Mouse (Mus musculus) limb, embryonic 14.5 days (tissue): ENCODE data around the gene Nav2. TPM values are rescaled to one million over a fixed set of nuclear protein-coding genes. Genes with fewer than 3 reads are reported as not detected.

Source experiments
- ATAC-seq: fragments of 200-750 bp; cut with Nextera tagmentation; 2 replicates; pipeline ENCODE4 v1.8.0; 2017; ENCODE audit warnings: low read depth, moderate number of reproducible peaks, moderate TSS enrichment; ENCODE audit not compliant: low FRiP score
- DNase-seq: peaks from one replicate; pipeline ENCODE4 v3.0.0-alpha.2; 2015; ENCODE audit warnings: low spot score
- H3K27ac ChIP-seq: fragments of 300-500 bp; sonication (generic); replicated peaks from 2 replicates; pipeline ENCODE4 v1.5.1; 2014; ENCODE audit warnings: low read depth, mild to moderate bottlenecking, low read length, moderate library complexity, mixed read lengths
- H3K27me3 ChIP-seq: fragments of 300-500 bp; sonication (generic); 2 replicates; pipeline ENCODE4 v1.6.1; 2014; ENCODE audit warnings: low read length, mixed read lengths; ENCODE audit not compliant: control insufficient read depth, insufficient read depth
- H3K36me3 ChIP-seq: fragments of 300-500 bp; sonication (generic); 2 replicates; pipeline ENCODE4 v1.6.1; 2014; ENCODE audit warnings: mild to moderate bottlenecking, low read length, moderate library complexity, mixed read lengths; ENCODE audit not compliant: control insufficient read depth, insufficient read depth
- H3K4me1 ChIP-seq: fragments of 300-500 bp; sonication (generic); 2 replicates; pipeline ENCODE4 v1.6.1; 2014; ENCODE audit warnings: antibody characterized with exemption, low read length, mixed read lengths; ENCODE audit not compliant: control insufficient read depth, insufficient read depth
- H3K4me2 ChIP-seq: fragments of 300-500 bp; sonication (generic); replicated peaks from 2 replicates; pipeline ENCODE4 v1.6.1; 2014; ENCODE audit warnings: low read depth, mild to moderate bottlenecking, low read length, moderate library complexity; ENCODE audit not compliant: severe bottlenecking
- H3K4me3 ChIP-seq: fragments of 300-500 bp; sonication (generic); replicated peaks from 2 replicates; pipeline ENCODE4 v1.5.1; 2014; ENCODE audit warnings: low read length
- H3K9ac ChIP-seq: fragments of 300-500 bp; sonication (generic); 2 replicates; pipeline ENCODE4 v1.6.1; 2014; ENCODE audit warnings: mild to moderate bottlenecking, low read depth, low read length, moderate library complexity; ENCODE audit not compliant: severe bottlenecking
- H3K9me3 ChIP-seq: fragments of 300-500 bp; sonication (generic); 2 replicates; pipeline ENCODE4 v1.6.1; 2016; ENCODE audit warnings: low read length; ENCODE audit not compliant: control insufficient read depth
- POLR2A ChIP-seq: fragments of 200-500 bp; IDR thresholded peaks from 2 replicates; pipeline ENCODE4 v1.8.0; 2012; ENCODE audit warnings: inconsistent platforms, mild to moderate bottlenecking, moderate library complexity, borderline replicate concordance; ENCODE audit not compliant: insufficient read depth, insufficient read length; ENCODE audit errors: extremely low read depth
- WGBS: fragments of 180-500 bp; shearing (Covaris S2); extraction: QIAGEN DNeasy Blood & Tissue Kit; methylation state at CpG from one replicate; pipeline ENCODE4 v1.1.7; 2014; 5-methylcytosine and 5-hydroxymethylcytosine counted together
- polyA plus RNA-seq, 2 experiments: library from polyadenylated mRNA; depleted of rRNA in 1 of 2; stranded (reverse) in 1 of 2; unstranded in 1 of 2; fragments of >200 nt; fragmentation: Nextera tagmentation in 1 of 2; extraction: Ambion mirVana in 1 of 2; gene quantifications; 2 replicates each; pipeline versions ENCODE4 v1.2.1 to v1.2.3; 2012 to 2014

Nav2 gene
- polyA plus RNA-seq, 2 experiments = 15.8 to 16.8 TPM

DNA sequence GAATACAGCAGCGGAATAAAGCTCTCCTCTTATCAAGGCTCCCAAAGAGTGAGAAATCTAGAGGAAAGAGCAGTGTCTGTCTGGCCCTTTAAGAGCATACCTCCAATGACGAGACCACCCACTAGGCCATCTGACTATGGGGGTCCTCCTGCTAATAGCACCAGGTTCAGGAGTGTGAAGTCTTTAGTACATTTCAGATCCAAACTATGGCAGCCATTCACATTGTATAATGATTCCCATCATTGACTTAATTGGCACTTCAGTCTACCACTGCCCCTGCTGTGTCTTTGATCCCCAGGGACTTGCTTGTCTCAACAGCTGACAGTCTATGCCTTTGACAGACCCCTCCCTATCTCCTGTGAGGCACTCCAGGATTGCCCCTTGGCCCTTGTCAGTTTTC, 479.6 kb downstream of the Nav2 start:
- DNase-seq = no peak
- WGBS = 62% methylated on average over 2 of the region's 2 CpGs
- no peak for TF ChIP-seq POLR2A
- Histone ChIP-seq H3K9ac (no peak overlapping the region), H3K4me1 (peaks cover 21% of the 10 kb centered on the region), H3K9me3 (no peaks in the 10 kb centered on the region), H3K36me3 (no peaks in the 10 kb centered on the region), H3K4me2 (no peak overlapping the region), H3K27me3 (no peaks in the 10 kb centered on the region), H3K4me3 (no peak overlapping the region), H3K27ac (no peak overlapping the region)
- no peak for ATAC-seq

DNA sequence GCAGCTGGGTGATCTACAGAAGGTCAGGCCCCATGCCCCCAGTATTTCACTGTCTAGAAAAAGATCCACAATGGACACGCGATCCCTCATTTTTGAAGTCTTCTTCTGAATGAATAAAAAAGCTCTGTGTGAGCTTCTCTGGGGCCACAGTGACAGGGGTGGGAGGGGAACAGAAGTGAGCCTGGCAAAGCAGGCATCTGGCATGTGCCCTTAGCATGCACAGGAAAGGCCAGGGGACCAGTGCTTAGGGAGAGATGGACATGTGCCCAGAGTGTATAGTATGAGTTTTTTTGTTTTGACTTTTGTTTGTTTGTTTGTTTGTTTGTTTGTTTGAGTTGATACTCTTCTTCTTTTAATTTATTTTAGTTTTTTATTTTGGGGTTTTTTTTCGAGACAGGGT, 481.8 kb downstream of the Nav2 start:
- no peak overlapping the region for H3K4me3 ChIP-seq
- ATAC-seq (no peak), DNase-seq (no peak)
- H3K36me3 ChIP-seq = no peaks in the 10 kb centered on the region
- TF ChIP-seq POLR2A = no peak
- H3K9ac ChIP-seq = no peak overlapping the region
- no peaks in the 10 kb centered on the region for H3K27me3 ChIP-seq
- H3K4me2 ChIP-seq = no peak overlapping the region
- H3K9me3 ChIP-seq = no peaks in the 10 kb centered on the region
- WGBS = 86% methylated on average over 3 of the region's 3 CpGs
- H3K4me1 ChIP-seq = peaks cover 16% of the 10 kb centered on the region
- no peak overlapping the region for H3K27ac ChIP-seq

DNA sequence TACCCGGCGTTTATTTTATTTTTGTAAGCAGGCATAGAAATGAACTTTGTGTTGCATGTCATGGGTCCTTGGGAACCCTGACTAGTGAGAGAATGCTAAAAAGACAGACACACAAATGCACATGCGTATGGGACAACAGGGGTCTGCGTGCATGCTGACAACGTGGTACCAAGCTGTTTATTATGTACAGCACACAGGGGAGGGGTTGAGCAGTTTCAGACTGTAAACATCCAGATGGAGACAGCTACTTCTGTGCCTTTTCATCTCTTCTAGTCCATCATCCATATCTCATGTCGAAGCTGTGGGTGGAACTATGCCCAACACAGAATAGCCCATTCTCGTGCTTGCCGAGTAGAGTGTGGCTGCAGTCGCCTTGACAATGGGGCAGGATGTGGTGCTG, 482.3 kb downstream of the Nav2 start:
- ATAC-seq (no peak), DNase-seq (no peak)
- no peak overlapping the region for H3K4me2 ChIP-seq
- H3K4me1 ChIP-seq = peaks cover 16% of the 10 kb centered on the region
- H3K27ac ChIP-seq = no peak overlapping the region
- no peak overlapping the region for H3K9ac ChIP-seq
- no peaks in the 10 kb centered on the region for H3K36me3 ChIP-seq
- no peak overlapping the region for H3K4me3 ChIP-seq
- no peaks in the 10 kb centered on the region for H3K27me3 ChIP-seq
- 78% methylated on average over 9 of the region's 9 CpGs for WGBS
- no peaks in the 10 kb centered on the region for H3K9me3 ChIP-seq
- no peak for TF ChIP-seq POLR2A

DNA sequence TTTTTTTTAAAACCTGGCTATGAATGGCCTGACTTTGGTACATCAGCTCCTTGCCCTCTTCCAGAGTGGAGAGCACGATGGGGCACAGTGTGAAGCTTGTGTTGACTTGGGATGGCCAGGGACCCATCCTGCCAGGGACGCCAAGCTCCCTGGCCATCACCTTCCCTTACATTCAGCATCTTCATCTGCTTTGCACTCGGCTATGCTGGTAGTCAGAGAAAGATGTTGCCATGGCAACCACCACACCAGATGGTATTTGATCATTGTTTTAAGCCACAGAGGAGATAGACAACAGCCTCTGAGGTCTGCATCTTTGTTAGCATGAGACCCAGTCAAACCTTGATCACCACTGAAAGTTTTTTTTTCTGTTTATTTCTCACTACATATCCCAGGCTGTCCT, 483.7 kb downstream of the Nav2 start:
- H3K27ac ChIP-seq = no peak overlapping the region
- no peak for DNase-seq
- no peak overlapping the region for H3K4me2 ChIP-seq
- no peaks in the 10 kb centered on the region for H3K27me3 ChIP-seq
- no peak for TF ChIP-seq POLR2A
- peaks cover 23% of the 10 kb centered on the region for H3K4me1 ChIP-seq
- H3K4me3 ChIP-seq = no peak overlapping the region
- H3K9me3 ChIP-seq = no peaks in the 10 kb centered on the region
- H3K9ac ChIP-seq = no peak overlapping the region
- no peak for ATAC-seq
- 68% methylated on average over 3 of the region's 3 CpGs for WGBS
- no peaks in the 10 kb centered on the region for H3K36me3 ChIP-seq

DNA sequence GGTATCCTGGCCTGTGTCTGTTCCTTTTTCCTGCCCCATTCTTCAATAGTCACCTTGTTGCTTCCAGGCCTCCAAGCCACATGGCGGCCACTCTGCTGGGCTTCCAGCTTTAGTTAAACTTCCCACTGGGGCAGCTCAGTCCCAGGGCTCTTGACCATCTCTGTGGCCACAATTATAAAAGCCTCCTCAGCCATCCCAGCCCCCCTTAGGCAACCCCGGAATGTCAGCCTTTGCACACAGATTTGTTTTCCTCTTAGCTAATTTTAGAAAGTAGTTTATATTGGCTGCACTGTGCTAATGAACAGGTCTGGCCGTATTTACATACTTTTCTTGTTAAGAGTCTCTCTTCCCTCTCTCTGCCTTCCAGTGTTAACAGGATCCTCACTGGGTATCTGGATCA, 484.3 kb downstream of the Nav2 start:
- Histone ChIP-seq H3K27me3 (no peaks in the 10 kb centered on the region), H3K4me1 (peaks cover 28% of the 10 kb centered on the region), H3K9ac (no peak overlapping the region), H3K4me2 (no peak overlapping the region), H3K27ac (peak overlapping the region; percentile 29; the same call in 1 of the 2 replicates), H3K4me3 (no peak overlapping the region), H3K36me3 (no peaks in the 10 kb centered on the region), H3K9me3 (no peaks in the 10 kb centered on the region)
- ATAC-seq (no peak), DNase-seq (no peak)
- 37% methylated on average over 3 of the region's 3 CpGs for WGBS
- no peak for TF ChIP-seq POLR2A

DNA sequence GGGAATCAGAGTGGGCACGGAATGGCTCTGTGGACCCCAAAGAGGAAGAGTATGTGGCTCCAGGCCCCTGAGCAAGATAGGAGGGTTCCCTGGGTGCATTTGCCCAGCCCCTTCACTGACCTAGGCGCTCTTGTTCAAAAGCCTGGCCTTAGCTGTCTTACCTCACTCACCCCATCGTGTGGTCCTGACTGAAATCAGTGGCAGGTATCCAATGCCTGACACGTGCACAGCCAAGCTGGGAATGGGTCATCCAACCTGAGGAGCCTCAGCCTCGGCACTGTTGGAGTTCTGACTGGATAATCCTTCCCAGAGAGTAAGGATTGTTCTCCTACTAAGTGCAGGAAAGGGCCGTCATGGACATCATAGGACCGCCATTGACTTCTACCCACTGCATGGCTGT, 485.3 kb downstream of the Nav2 start:
- DNase-seq = no peak

More for the DNA sequence above, 485.3 kb downstream of the Nav2 start:
- peaks cover 36% of the 10 kb centered on the region for H3K4me1 ChIP-seq
- no peaks in the 10 kb centered on the region for H3K27me3 ChIP-seq
- H3K36me3 ChIP-seq = no peaks in the 10 kb centered on the region
- H3K4me3 ChIP-seq = no peak overlapping the region
- ATAC-seq = no peak
- no peak for TF ChIP-seq POLR2A
- 82% methylated on average over 7 of the region's 7 CpGs for WGBS
- H3K9me3 ChIP-seq = no peaks in the 10 kb centered on the region
- 0 out of 2 replicates have a peak overlapping the region, but pooled peaks have one; percentile 2 for H3K27ac ChIP-seq
- H3K4me2 ChIP-seq = no peak overlapping the region
- no peak overlapping the region for H3K9ac ChIP-seq
